Mouse (Mus musculus) olfactory bulb, adult 2 months (tissue): ENCODE results near the gene Smurf1. TPM values are rescaled to one million over a fixed set of nuclear protein-coding genes. Genes with fewer than 3 reads are reported as not detected.

ENCODE experiments used
- H3K27ac ChIP-seq: fragments of 200-500 bp; 2 replicates; pipeline ENCODE4 v1.5.1; 2012; ENCODE audit warnings: low read depth, low read length; ENCODE audit not compliant: insufficient read depth
- H3K4me1 ChIP-seq: fragments of 200-500 bp; 2 replicates; pipeline ENCODE4 v1.6.1; 2012; ENCODE audit warnings: low read length; ENCODE audit not compliant: control insufficient read depth, insufficient read depth
- H3K4me3 ChIP-seq: fragments of 200-500 bp; 2 replicates; pipeline ENCODE4 v1.5.1; 2012; ENCODE audit warnings: mild to moderate bottlenecking, low read depth, low read length, moderate library complexity; ENCODE audit not compliant: insufficient read depth
- CTCF ChIP-seq: fragments of 200-500 bp; IDR thresholded peaks from 2 replicates; pipeline ENCODE4 v1.5.1; 2012; ENCODE audit warnings: low read depth, mild to moderate bottlenecking, low read length, moderate library complexity; ENCODE audit not compliant: insufficient read depth
- POLR2A ChIP-seq: fragments of 200-500 bp; IDR thresholded peaks from 2 replicates; pipeline ENCODE4 v1.6.1; 2012; ENCODE audit warnings: mild to moderate bottlenecking, low read depth, low read length, moderate library complexity; ENCODE audit not compliant: insufficient read depth
- WGBS: fragments of 180-500 bp; shearing (Covaris S2); methylation state at CpG from one replicate; pipeline ENCODE4 v1.1.7; 2018; 5-methylcytosine and 5-hydroxymethylcytosine counted together
- polyA plus RNA-seq: library from polyadenylated mRNA; stranded (reverse); fragments of >200 nt; gene quantifications from 2 replicates; pipeline ENCODE4 v1.2.4, GENCODE M21; 2012; ENCODE audit warnings: low replicate concordance; ENCODE audit not compliant: missing spikeins, insufficient read depth, insufficient read length

Gene Smurf1
- polyA plus RNA-seq, 1 experiment = not detected

DNA sequence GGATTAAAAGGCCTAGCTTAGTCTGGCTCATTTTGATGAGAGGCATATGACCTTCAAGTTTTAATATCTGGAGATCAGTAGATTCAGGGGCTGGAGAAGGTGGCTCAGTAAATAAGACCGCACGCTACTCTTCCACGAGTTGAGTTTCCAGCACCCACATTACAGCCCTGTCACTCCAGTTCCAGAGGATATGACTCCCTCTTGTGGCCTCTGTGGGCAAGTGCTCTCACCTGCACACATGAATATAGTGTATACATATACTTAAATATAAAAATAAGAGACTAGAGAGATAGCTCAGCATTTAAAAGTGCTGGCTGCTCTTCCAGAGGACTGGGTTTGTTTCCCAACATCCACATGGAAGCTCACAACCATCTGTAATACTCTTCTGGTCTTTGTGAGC, 113.8 kb downstream of the Smurf1 start:
- TF ChIP-seq CTCF = no peak
- TF ChIP-seq POLR2A = no peak
- peaks cover 4% of the 10 kb centered on the region; the same call in 1 of the 2 replicates for H3K4me1 ChIP-seq
- no peak overlapping the region for H3K27ac ChIP-seq
- WGBS = 94% methylated on average over 3 of the region's 3 CpGs
- H3K4me3 ChIP-seq = no peak overlapping the region

DNA sequence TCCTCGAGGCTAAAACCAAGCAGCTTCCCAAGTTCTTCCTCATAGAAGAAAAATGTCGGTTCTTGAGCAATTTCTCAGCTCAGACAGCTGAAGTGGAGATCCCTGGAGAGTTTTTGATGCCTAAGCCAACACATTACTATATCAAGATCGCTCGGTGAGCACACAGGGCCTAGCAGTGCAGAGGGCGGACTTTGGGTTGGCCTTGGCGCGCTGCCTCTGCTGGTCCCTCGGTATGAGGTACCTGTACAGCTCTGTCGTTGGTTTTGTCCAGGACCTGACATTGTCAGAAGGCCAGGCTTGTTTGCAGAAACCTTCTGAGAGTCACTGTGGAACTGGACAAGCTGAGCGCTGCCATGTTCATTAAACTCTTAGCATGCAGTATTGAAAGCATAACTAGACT, 115.7 kb downstream of the Smurf1 start:
- no peaks in the 10 kb centered on the region for H3K4me1 ChIP-seq
- no peak overlapping the region for H3K4me3 ChIP-seq
- H3K27ac ChIP-seq = no peak overlapping the region
- WGBS = 92% methylated on average over 10 of the region's 10 CpGs
- no peak for TF ChIP-seq CTCF
- TF ChIP-seq POLR2A = no peak

DNA sequence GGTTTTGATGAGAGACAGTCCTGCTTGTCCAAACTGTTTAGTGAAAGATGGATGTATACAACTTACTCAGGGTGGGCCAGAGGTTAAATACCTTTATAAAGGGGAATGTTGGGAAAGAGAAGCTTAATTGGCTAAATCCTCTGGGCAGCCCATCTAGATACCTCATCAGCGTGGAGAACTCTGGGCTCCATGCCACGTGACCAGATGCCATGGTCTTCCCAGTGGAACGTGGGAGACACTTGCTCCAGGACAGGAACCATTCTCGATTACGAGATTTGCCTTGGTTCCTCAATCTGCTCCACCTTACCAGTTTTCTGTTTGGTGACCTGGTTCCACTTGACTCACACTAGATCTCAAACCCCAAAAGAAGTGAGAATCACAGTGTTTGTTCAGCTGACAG, 116.9 kb downstream of the Smurf1 start:
- TF ChIP-seq CTCF (no peak), POLR2A (no peak)
- Histone ChIP-seq H3K27ac (no peak overlapping the region), H3K4me3 (no peak overlapping the region), H3K4me1 (no peaks in the 10 kb centered on the region)
- WGBS = 66% methylated on average over 5 of the region's 5 CpGs

GRCm38 (mm10) chr5:144845352-144845751, 120.3 kb downstream of the Smurf1 start:
- 94% methylated on average over 20 of the region's 20 CpGs for WGBS
- no peaks in the 10 kb centered on the region for H3K4me1 ChIP-seq

GRCm38 (mm10) chr5:144836100-144836499, 129.5 kb downstream of the Smurf1 start:
- Histone ChIP-seq H3K27ac (no peak overlapping the region), H3K4me3 (no peak overlapping the region), H3K4me1 (no peaks in the 10 kb centered on the region)
- WGBS = 82% methylated on average over 3 of the region's 3 CpGs
- TF ChIP-seq POLR2A = no peak
- TF ChIP-seq CTCF = no peak

More at GRCm38 (mm10) chr5:144845352-144845751, 120.3 kb downstream of the Smurf1 start:
- no peak overlapping the region for H3K27ac ChIP-seq
- H3K4me3 ChIP-seq = no peak overlapping the region
- no peak for TF ChIP-seq CTCF
- no peak for TF ChIP-seq POLR2A

DNA sequence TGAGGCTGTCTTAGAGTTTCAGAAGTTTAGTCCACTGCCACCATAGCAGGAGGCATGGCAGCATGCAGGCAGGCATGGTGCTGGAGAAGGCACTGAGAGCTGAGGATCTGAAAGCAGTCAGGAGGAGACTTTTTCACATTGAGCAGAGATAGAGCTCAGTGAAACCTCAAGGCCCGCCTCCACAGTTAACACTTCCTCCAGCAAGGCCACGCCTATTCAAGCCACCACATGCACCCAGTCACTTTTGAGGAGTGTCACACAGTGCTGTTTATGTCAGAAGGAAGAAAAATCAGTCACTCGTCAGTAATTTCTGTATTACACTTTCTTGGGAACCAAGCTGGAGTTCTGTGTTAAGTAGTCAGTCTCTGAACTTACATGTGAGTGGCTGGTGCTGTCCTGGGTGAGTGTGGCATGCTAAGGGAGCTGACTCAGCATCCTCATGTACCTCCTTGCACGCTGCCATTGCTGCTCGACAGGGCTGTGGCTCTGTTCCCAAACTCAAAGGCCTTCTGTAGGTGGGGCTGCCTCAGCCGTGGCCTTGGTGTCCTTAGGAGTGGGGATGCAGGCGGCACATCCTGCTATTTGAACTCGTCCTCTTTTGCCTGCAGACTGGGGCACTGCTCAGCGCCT, 133.7 kb downstream of the Smurf1 start:
- TF ChIP-seq CTCF (no peak), POLR2A (no peak)
- H3K27ac ChIP-seq = no peak overlapping the region
- no peak overlapping the region for H3K4me3 ChIP-seq
- H3K4me1 ChIP-seq = no peaks in the 10 kb centered on the region
- 84% methylated on average over 9 of the region's 9 CpGs for whole genome bisulfite sequencing

DNA sequence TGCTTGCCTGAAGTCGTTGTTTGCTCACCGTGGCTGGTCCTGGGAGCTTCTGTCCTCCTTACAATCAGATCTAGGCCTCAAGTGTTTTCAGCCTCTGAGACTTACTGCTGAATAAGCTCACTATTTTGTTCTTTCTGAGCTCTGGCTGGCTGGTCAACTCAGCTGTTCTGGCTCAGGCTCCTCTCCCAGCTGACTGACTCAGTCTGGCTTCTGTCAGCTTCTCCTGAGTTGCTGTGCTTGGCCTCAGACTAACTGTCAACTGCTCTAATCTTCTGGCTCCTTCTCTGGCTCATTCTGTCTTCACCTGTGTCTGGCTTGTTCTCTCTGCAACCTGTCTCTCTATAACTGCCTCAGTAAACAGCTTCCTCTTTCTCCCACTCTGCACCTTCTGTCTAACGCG, 136.0 kb downstream of the Smurf1 start:
- Histone ChIP-seq H3K27ac (no peak overlapping the region), H3K4me3 (no peak overlapping the region), H3K4me1 (no peaks in the 10 kb centered on the region)
- TF ChIP-seq POLR2A (no peak), CTCF (no peak)
- 86% methylated on average over 4 of the region's 4 CpGs for WGBS

DNA sequence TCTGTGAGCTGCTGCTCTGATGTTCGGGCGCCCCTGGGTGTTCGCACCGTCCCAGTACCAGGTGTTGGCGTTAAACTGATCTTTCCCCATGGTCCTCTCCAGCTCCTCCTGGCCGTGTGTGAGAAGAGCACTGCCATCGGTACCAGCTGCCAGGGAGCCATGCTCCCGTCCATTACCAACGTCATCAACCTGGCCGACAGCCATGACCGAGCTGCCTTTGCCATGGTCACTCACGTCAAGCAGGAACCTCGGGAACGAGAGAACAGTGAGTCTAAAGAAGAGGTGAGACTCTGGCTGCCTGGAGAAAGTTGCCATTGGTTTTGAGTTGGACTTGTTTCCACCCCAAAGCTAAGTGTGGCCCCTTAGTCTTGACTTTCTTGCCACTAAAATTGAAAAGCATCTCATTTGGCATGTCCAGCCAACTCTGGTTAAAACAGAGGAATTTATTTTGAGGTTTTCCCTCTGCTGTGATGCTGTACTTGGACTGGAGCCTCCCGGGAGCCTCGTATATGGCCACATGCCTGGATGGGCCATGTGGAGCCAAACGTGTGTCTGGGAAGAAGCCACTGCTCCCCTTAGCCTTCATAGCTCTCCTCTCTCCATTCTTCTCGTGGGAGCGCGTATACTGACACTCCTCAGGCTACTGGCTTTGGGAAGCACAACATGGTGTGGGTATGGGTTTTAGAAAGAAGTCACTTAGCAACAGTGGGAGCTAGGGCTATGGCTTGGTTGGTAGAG, 137.1 kb downstream of the Smurf1 start:
- no peak overlapping the region for H3K4me3 ChIP-seq
- TF ChIP-seq CTCF = no peak
- TF ChIP-seq POLR2A = no peak

More for the DNA sequence above, 137.1 kb downstream of the Smurf1 start:
- H3K4me1 ChIP-seq = no peaks in the 10 kb centered on the region
- WGBS = 78% methylated on average over 20 of the region's 20 CpGs
- no peak overlapping the region for H3K27ac ChIP-seq

Other genes starting within 250 kb of the Smurf1 start
- not detected in 2 replicates for gene Tmem130, start 204.0 kb downstream of the Smurf1 start, polyA plus RNA-seq
- 93.7 TPM in 1 of 2 replicates, not detected in the other for gene Trrap, start 198.1 kb downstream of the Smurf1 start, polyA plus RNA-seq
- not detected in 2 replicates for gene Gm4871, start 66.9 kb upstream of the Smurf1 start, polyA plus RNA-seq
- not detected in 2 replicates for gene 1700018F24Rik, start 77.1 kb upstream of the Smurf1 start, polyA plus RNA-seq
- not detected in 2 replicates for gene Arpc1a, start 118.0 kb upstream of the Smurf1 start, polyA plus RNA-seq
- not detected in 2 replicates for gene Kpna7, start 118.2 kb upstream of the Smurf1 start, polyA plus RNA-seq
- not detected in 2 replicates for gene Arpc1b, start 148.4 kb upstream of the Smurf1 start, polyA plus RNA-seq
- not detected in 2 replicates for gene Pdap1, start 174.4 kb upstream of the Smurf1 start, polyA plus RNA-seq
- not detected in 2 replicates for gene Bud31, start 174.5 kb upstream of the Smurf1 start, polyA plus RNA-seq
- not detected in 2 replicates for gene Ptcd1, start 201.3 kb upstream of the Smurf1 start, polyA plus RNA-seq
- not detected in 2 replicates for gene Cpsf4, start 201.4 kb upstream of the Smurf1 start, polyA plus RNA-seq
- gene Atp5j2, start 226.2 kb upstream of the Smurf1 start, polyA plus RNA-seq = not detected in 2 replicates
- gene Zkscan14, start 236.0 kb upstream of the Smurf1 start, polyA plus RNA-seq = not detected in 2 replicates
- gene Zkscan5, start 238.7 kb upstream of the Smurf1 start, polyA plus RNA-seq = not detected in 2 replicates